Mouse (Mus musculus) liver, adult 2 months (tissue): Measurements from ENCODE around the gene Nol3.

Source experiments
- CTCF ChIP-seq: fragments of 200-500 bp; IDR thresholded peaks from 2 replicates; pipeline ENCODE4 v1.5.1; 2011; ENCODE audit warnings: low read depth, low read length, control low read depth
- POLR2A ChIP-seq: fragments of 200-500 bp; IDR thresholded peaks from 2 replicates; pipeline ENCODE4 v1.6.1; 2011; ENCODE audit warnings: low read length, control low read depth; ENCODE audit not compliant: insufficient read depth; ENCODE audit errors: extremely low read depth

DNA sequence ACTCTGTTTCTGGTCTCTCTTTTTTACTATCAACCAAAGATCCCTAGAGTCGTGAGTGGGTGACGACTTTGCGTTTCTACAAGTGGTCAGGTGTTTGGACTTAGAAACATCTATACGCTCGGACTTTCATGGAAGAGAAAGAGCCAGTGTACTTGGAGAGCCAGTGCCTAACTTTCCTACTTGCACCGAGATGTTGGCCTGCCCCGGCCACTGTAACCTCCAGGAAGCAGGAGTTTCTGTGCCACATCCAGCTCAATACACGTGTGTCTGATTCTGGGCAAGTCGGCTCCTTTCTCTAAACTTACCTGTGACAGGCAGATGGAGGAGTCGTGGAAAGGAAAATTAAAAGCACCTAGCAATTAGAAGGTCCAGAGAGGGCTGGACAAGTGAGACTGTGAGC is at the start of gene Nol3:
- no peak for TF ChIP-seq POLR2A
- no peak for TF ChIP-seq CTCF
